Mouse (Mus musculus) stomach, embryonic 14.5 days (tissue): ENCODE measurements at regions not wholly inside any gene's neighbourhood (a gene's known extent, or its start where the extent isn't known, plus 50 kb on each side); places are given as distances from the start of the nearest gene placed in this dataset.

ENCODE experiments used
- ATAC-seq: fragments of 200-750 bp; cut with Nextera tagmentation; 2 replicates; pipeline ENCODE4 v1.8.0; 2017; ENCODE audit warnings: low read depth, moderate TSS enrichment; ENCODE audit not compliant: insufficient number of reproducible peaks, insufficient read depth, low FRiP score
- H3K27ac ChIP-seq: fragments of 300-500 bp; sonication (generic); 2 replicates; pipeline ENCODE4 v1.5.1; 2014; ENCODE audit warnings: mild to moderate bottlenecking, low read length, moderate library complexity, mixed read lengths
- H3K27me3 ChIP-seq: fragments of 300-500 bp; sonication (generic); 2 replicates; pipeline ENCODE4 v1.6.1; 2014; ENCODE audit warnings: low read length, control low read depth, mixed read lengths; ENCODE audit not compliant: control insufficient read depth, insufficient read depth
- H3K36me3 ChIP-seq: fragments of 300-500 bp; sonication (generic); 2 replicates; pipeline ENCODE4 v1.6.1; 2014; ENCODE audit warnings: mild to moderate bottlenecking, control low read depth, low read length, moderate library complexity, mixed read lengths; ENCODE audit not compliant: control insufficient read depth, insufficient read depth
- H3K4me1 ChIP-seq: fragments of 300-500 bp; sonication (generic); 2 replicates; pipeline ENCODE4 v1.6.1; 2014; ENCODE audit warnings: low read length, control low read depth, mixed read lengths; ENCODE audit not compliant: control insufficient read depth, insufficient read depth
- H3K4me2 ChIP-seq: fragments of 300-500 bp; sonication (generic); replicated peaks from 2 replicates; pipeline ENCODE4 v1.6.1; 2014; ENCODE audit warnings: low read depth, low read length, control low read depth
- H3K4me3 ChIP-seq: fragments of 300-500 bp; sonication (generic); 2 replicates; pipeline ENCODE4 v1.5.1; 2014; ENCODE audit warnings: low read depth, low read length, control low read depth
- H3K9ac ChIP-seq: fragments of 300-500 bp; sonication (generic); replicated peaks from 2 replicates; pipeline ENCODE4 v1.6.1; 2014; ENCODE audit warnings: low read depth, mild to moderate bottlenecking, control low read depth, low read length, moderate library complexity, mixed read lengths
- H3K9me3 ChIP-seq: fragments of 300-500 bp; sonication (generic); 2 replicates; pipeline ENCODE4 v1.6.1; 2016; ENCODE audit warnings: low read depth, low read length, control low read depth; ENCODE audit not compliant: control insufficient read depth
- WGBS: fragments of 180-500 bp; shearing (Covaris S2); extraction: QIAGEN DNeasy Blood & Tissue Kit; methylation state at CpG from one replicate; pipeline ENCODE4 v1.1.7; 2014; 5-methylcytosine and 5-hydroxymethylcytosine counted together

DNA sequence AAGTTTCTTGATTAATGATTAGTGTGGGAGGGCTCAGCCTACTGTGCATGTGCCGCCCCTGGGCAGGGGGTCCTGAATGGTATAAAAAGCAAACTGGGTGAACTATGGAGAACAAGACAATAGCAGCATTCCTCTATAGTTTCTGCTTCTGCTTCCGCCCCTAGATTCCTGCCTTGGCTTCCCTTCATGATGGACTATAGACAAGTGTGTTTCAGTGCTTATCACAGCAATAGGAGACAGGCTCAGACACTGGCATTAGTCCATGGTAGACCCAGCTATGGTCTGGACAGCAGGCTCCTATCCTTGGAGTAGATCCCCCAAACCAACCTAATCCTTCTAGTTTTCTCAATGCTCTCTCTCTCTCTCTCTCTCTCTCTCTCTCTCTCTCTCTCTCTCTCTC is 53.9 kb upstream of the E2f3 start:
- WGBS = 69% methylated on average over 2 of the region's 2 CpGs
- H3K36me3 ChIP-seq = no peaks in the 10 kb centered on the region
- no peaks in the 10 kb centered on the region for H3K9me3 ChIP-seq
- H3K4me1 ChIP-seq = no peaks in the 10 kb centered on the region
- H3K9ac ChIP-seq = no peak overlapping the region
- H3K4me2 ChIP-seq = no peak overlapping the region
- H3K4me3 ChIP-seq = no peak overlapping the region
- H3K27ac ChIP-seq = no peak overlapping the region
- H3K27me3 ChIP-seq = no peaks in the 10 kb centered on the region
- ATAC-seq = no peak

DNA sequence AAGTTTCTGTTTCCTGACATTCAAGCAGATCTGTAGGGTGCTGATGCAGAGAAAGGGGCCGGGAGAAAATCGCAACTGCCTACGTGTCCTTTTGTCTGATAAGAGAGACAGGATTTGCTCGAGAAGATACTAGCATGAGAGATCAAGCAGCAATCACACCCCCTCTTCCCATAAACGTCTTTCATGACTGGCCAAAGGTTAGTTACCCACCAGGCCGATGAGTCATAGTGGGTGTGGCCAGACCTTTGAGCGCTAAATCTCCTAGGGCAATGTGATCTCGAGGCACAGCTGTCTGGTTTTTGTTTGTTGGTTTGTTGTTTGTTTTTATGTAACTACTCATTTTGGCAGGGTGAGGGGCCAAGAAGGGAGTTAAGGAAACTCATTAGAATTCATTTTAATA is 50.7 kb upstream of the E2f3 start:
- no peak overlapping the region for H3K4me2 ChIP-seq
- ATAC-seq = no peak
- no peaks in the 10 kb centered on the region for H3K36me3 ChIP-seq
- 67% methylated on average over 8 of the region's 8 CpGs for WGBS
- no peak overlapping the region for H3K27ac ChIP-seq
- H3K4me3 ChIP-seq = no peak overlapping the region
- H3K9me3 ChIP-seq = no peaks in the 10 kb centered on the region
- H3K27me3 ChIP-seq = no peaks in the 10 kb centered on the region
- H3K9ac ChIP-seq = no peak overlapping the region
- no peaks in the 10 kb centered on the region for H3K4me1 ChIP-seq

DNA sequence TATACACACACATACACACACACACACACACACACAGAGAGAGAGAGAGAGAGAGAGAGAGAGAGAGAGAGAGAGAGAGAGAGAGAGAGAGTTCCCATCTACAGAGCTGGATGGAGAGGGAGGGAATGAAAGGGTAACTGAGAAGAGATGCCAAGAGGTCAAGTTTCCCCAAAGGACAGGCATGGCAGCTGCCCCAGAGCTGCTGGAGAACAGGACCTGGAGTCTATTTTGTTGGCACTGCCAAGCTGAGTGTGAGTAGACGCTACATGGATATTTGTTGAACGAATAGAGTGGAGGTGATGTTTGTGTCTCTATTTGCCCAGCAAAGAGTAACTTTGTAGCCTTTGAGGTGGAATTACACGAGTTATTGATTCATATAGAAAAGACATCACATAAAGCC is 50.2 kb upstream of the E2f3 start:
- Histone ChIP-seq H3K27ac (no peak overlapping the region), H3K36me3 (no peaks in the 10 kb centered on the region), H3K9me3 (no peaks in the 10 kb centered on the region), H3K27me3 (no peaks in the 10 kb centered on the region), H3K4me3 (no peak overlapping the region), H3K4me1 (no peaks in the 10 kb centered on the region), H3K4me2 (no peak overlapping the region), H3K9ac (no peak overlapping the region)
- no peak for ATAC-seq
- 87% methylated on average over 3 of the region's 3 CpGs for WGBS
